Mouse (Mus musculus) erythroblast, embryonic 14.5 days (primary cell): ENCODE measurements around the gene 1110017D15Rik.

Experiments
- GATA1 ChIP-seq: IDR thresholded peaks from 2 replicates; pipeline ENCODE4 v1.6.1; 2012; ENCODE audit warnings: low read length, inconsistent platforms, mixed read lengths
- TAL1 ChIP-seq: IDR thresholded peaks from 3 replicates; pipeline ENCODE4 v1.6.1; 2012; ENCODE audit warnings: low read length, inconsistent platforms, mixed read lengths

DNA sequence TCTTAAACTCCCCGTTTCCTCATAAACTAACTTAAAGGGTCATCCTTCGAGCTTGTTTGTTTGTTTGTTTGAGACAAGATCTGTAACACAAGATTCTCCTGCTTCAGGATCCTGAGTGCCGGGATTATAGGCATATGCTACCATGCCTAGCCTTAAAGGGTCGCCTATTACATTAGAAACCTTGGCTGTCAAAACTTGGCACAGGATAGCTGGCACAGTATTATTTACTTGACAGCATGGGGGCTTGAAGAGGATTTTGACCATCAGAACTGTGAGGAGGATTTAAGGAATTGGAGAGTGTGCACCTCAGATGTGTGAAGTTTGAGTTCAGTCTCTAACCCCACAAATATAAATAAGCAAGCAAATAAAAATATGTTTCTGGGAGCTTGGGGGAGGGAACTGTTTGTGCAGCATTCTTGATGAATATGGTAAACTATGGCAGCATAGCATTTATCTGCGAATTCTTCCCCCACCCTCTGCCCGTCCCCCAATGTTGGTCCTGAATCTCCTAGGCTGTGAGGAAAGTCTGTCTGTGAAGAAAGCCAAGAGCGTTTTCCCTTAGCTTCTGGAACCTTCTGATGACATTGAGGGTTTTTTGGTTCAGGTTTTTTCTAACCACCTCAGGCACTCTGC is 47.0 kb downstream of the 1110017D15Rik start:
- TF ChIP-seq TAL1, result no peak
- TF ChIP-seq GATA1, result no peak
